Mouse (Mus musculus) lung, adult 2 months (tissue): ENCODE results near the gene Shank2.

Source experiments
- CTCF ChIP-seq: fragments of 200-500 bp; IDR thresholded peaks from 2 replicates; pipeline ENCODE4 v1.5.1; 2011; ENCODE audit warnings: mild to moderate bottlenecking, low read length, control low read depth; ENCODE audit not compliant: insufficient read depth
- POLR2A ChIP-seq: fragments of 200-500 bp; IDR thresholded peaks from 2 replicates; pipeline ENCODE4 v1.6.1; 2011; ENCODE audit warnings: low read depth, mild to moderate bottlenecking, control low read depth, low read length, borderline replicate concordance; ENCODE audit errors: extremely low read depth

GRCm38 (mm10) chr7:143991160-143991559, 10.6 kb upstream of the Shank2 start:
- TF ChIP-seq CTCF (no peak), POLR2A (no peak)
